Mouse (Mus musculus) inflammation-experienced regulatory T-cells (primary cell): ENCODE results near the gene Hsd3b4. TPM values are rescaled to one million over a fixed set of nuclear protein-coding genes. Genes with fewer than 3 reads are reported as not detected.

ENCODE experiments used
- polyA plus RNA-seq, 2 experiments: library from polyadenylated mRNA; unstranded; fragments of 100-300 nt; shearing (Covaris generic); gene quantifications; one replicate each; pipeline ENCODE4 v1.2.1; 2017

Gene Hsd3b4
- not detected for polyA plus RNA-seq

GRCm38 (mm10) chr3:98510414-98510813 lies at the start of gene Hsd3b4:
TSS of gene Hsd3b4 (minus strand) at chr3:98510514.

GRCm38 (mm10) chr3:98457026-98457425 lies 53.3 kb downstream of the Hsd3b4 start, which contains the start of gene Gm4450:
TSS of gene Gm4450 (minus strand) at chr3:98457126.

Other genes starting within 250 kb of the Hsd3b4 start
- under 1 TPM; 0.14 to 0.72 TPM for gene Hmgcs2, start 230.1 kb downstream of the Hsd3b4 start, polyA plus RNA-seq
- gene Phgdh, start 170.5 kb downstream of the Hsd3b4 start, polyA plus RNA-seq = 100 to 1,000 TPM; 149 to 165 TPM
- gene Zfp697, start 128.1 kb downstream of the Hsd3b4 start, polyA plus RNA-seq = 1 to 10 TPM in 1 of 2 experiments, under 1 TPM in 1; 0.42 to 1.2 TPM
- 1 to 10 TPM in 1 of 2 experiments, not detected in 1; 1.2 TPM for gene Gm4450, start 53.4 kb downstream of the Hsd3b4 start, polyA plus RNA-seq
- gene Gm10681, start 78.3 kb upstream of the Hsd3b4 start, polyA plus RNA-seq = not detected
- not detected for gene Hsd3b5, start 119.7 kb upstream of the Hsd3b4 start, polyA plus RNA-seq
- gene Hsd3b2, start 214.0 kb upstream of the Hsd3b4 start, polyA plus RNA-seq = not detected